Mouse (Mus musculus): ENCODE data around the gene Olfr1179. TPM values are rescaled to one million over a fixed set of nuclear protein-coding genes. Genes with fewer than 3 reads are reported as not detected.

The Olfr1179 gene
- not detected in 2 replicates for polyA plus RNA-seq (2015; fragmentation: Nextera tagmentation; extraction: Ambion mirVana)

DNA sequence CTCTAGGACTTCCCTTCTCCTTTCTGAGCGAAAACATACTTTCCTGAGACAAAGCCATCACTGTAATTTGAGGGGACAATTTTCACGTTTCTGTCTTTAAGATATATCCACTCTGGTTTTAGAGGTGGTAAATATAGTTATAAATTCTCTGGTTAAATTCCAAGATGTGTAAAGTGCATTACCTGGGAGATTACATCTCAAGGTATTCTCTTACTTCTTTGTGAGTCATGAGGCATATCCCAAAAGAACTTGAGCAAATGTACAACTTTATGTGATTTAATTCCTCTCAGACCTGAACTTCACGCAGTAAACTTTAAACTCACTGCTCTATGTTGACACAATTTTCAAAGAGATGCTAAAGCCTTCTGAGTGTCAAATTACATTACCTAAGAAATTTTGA, at the start of gene Olfr1179:
Gene Olfr1179, minus strand, starts transcription at position 101 of the 400 bp plus-strand sequence.

DNA sequence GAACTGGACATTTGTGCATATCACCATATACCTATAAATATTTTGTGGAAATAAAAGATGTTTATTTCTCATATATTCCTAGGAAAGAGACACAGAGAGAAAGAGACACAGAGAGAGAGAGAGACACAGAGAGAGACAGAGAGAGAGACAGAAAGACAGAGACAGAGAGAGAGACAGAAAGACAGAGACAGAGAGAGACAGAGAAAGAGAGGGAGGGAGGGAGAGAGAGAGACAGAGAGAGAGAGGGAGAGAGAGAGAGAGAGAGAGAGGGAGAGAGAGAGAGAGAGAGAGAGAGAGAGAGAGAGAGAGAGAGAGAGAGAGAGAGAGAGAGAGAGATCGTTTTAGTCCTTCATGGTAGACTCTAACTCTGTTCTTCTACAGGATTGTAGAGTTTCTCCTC, 48.3 kb upstream of the Olfr1179 start, which contains the start of gene Olfr1183:
Gene Olfr1183, plus strand, starts transcription at position 301 of the 400 bp plus-strand sequence.

DNA sequence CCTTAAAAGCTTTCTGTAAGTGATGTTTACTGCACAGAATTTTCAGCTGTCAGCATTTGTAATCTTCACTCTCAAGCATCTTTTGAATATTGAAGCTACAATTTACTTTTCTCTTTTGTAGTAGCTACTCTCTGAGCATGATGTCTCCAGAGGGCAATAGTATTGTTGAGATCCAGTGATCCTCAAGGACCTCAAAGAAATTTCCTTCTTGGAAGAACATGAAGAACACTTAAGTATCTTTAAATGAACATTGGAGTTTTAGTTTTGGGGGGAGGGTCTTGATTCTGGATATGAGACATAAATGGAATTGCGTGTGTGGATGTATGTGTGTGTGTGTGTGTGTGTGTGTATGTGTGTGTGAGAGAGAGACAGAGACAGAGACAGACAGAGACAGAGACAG, 42.8 kb upstream of the Olfr1179 start, which contains the start of gene Gm13757:
Gene Gm13757, minus strand, starts transcription at position 101 of the 400 bp plus-strand sequence.

DNA sequence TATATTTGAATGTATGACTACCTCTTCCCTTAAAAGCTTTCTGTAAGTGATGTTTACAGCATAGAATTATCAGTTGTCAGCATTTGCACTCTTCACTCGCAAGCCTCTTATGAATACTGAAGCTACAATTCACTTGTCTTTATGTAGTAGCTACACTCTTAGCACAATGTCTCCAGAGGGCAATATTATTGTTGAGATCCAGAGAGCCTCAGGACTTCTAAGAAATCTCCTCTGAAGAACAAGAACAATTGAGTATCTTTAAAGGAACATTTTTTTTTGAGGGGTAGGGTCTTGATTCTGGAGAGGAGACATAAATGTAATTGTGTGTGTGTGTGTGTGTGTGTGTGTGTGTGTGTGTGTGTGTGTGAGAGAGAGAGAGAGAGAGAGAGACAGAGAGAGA, 19.8 kb upstream of the Olfr1179 start, which contains the start of gene Olfr1181:
Gene Olfr1181, minus strand, starts transcription at position 101 of the 400 bp plus-strand sequence.

DNA sequence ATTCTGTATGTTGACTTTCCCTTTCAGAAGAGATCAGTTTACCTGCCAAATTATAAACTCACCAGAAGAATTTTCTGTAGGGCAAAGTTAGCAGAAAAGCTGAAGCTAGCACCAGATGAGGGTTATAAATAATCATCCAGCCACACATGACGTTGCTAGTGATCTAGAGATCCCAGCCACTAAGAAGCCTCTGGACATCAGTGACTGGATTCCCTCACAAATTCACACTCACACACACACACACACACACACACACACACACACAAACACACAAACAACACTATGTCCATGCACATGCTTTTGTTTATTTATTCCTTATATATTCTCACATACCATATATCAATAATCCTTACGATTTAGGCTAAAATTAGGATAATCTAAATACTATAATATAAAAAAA, 12.8 kb upstream of the Olfr1179 start, which contains the start of gene Olfr1180:
Gene Olfr1180, minus strand, starts transcription at position 101 of the 400 bp plus-strand sequence.

DNA sequence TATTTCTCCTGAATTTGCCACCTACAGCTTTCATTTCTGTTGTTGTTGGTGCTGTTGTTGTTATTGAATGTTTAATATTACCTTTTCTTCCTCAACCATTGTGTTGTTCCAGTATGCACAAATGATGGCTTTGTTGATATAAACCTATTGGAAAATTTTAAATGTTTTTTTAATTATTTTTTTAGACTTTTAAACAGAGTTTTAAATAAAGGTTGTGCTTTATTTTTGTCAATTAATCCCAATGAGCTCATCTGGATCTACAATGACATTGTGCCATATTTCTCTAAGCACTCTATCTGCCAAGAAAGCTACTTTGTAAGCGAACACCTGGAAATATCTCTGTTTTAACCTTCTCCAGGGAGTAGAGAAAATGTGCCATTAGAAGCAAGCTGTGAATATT, 19.5 kb downstream of the Olfr1179 start, which contains the start of gene Olfr1178:
Gene Olfr1178, plus strand, starts transcription at position 301 of the 400 bp plus-strand sequence.

Other genes with a start within 250 kb of the Olfr1179 start
- gene Olfr1168, start 224.6 kb downstream of the Olfr1179 start, polyA plus RNA-seq (2015; fragmentation: Nextera tagmentation; extraction: Ambion mirVana): not detected in 2 replicates
- gene Olfr1170, start 178.1 kb downstream of the Olfr1179 start, polyA plus RNA-seq (2015; fragmentation: Nextera tagmentation; extraction: Ambion mirVana): not detected in 2 replicates
- not detected in 2 replicates for gene Olfr1173, start 126.6 kb downstream of the Olfr1179 start, polyA plus RNA-seq (2015; fragmentation: Nextera tagmentation; extraction: Ambion mirVana)
- gene Olfr1174-ps, start 91.3 kb downstream of the Olfr1179 start, polyA plus RNA-seq (2015; fragmentation: Nextera tagmentation; extraction: Ambion mirVana): not detected in 2 replicates
- gene Olfr1175-ps, start 79.2 kb downstream of the Olfr1179 start, polyA plus RNA-seq (2015; fragmentation: Nextera tagmentation; extraction: Ambion mirVana): not detected in 2 replicates
- gene Olfr1176, start 69.7 kb downstream of the Olfr1179 start, polyA plus RNA-seq (2015; fragmentation: Nextera tagmentation; extraction: Ambion mirVana): not detected in 2 replicates
- gene Olfr1177-ps, start 60.0 kb downstream of the Olfr1179 start, polyA plus RNA-seq (2015; fragmentation: Nextera tagmentation; extraction: Ambion mirVana): not detected in 2 replicates
- not detected in 2 replicates for gene Olfr1178, start 19.4 kb downstream of the Olfr1179 start, polyA plus RNA-seq (2015; fragmentation: Nextera tagmentation; extraction: Ambion mirVana)
- not detected in 2 replicates for gene Olfr1180, start 12.7 kb upstream of the Olfr1179 start, polyA plus RNA-seq (2015; fragmentation: Nextera tagmentation; extraction: Ambion mirVana)
- gene Olfr1181, start 19.7 kb upstream of the Olfr1179 start, polyA plus RNA-seq (2015; fragmentation: Nextera tagmentation; extraction: Ambion mirVana): not detected in 2 replicates
- gene Gm13757, start 42.7 kb upstream of the Olfr1179 start, polyA plus RNA-seq (2015; fragmentation: Nextera tagmentation; extraction: Ambion mirVana): not detected in 2 replicates
- gene Olfr1183, start 48.4 kb upstream of the Olfr1179 start, polyA plus RNA-seq (2015; fragmentation: Nextera tagmentation; extraction: Ambion mirVana): not detected in 2 replicates
- gene Olfr1184, start 77.1 kb upstream of the Olfr1179 start, polyA plus RNA-seq (2015; fragmentation: Nextera tagmentation; extraction: Ambion mirVana): not detected in 2 replicates
- not detected in 2 replicates for gene Olfr1185-ps1, start 86.9 kb upstream of the Olfr1179 start, polyA plus RNA-seq (2015; fragmentation: Nextera tagmentation; extraction: Ambion mirVana)
- gene Olfr1186, start 112.1 kb upstream of the Olfr1179 start, polyA plus RNA-seq (2015; fragmentation: Nextera tagmentation; extraction: Ambion mirVana): not detected in 2 replicates
- not detected in 2 replicates for gene Olfr1188, start 150.5 kb upstream of the Olfr1179 start, polyA plus RNA-seq (2015; fragmentation: Nextera tagmentation; extraction: Ambion mirVana)
- gene Olfr1189, start 180.0 kb upstream of the Olfr1179 start, polyA plus RNA-seq (2015; fragmentation: Nextera tagmentation; extraction: Ambion mirVana): not detected in 2 replicates
- not detected in 2 replicates for gene Olfr1191-ps1, start 234.1 kb upstream of the Olfr1179 start, polyA plus RNA-seq (2015; fragmentation: Nextera tagmentation; extraction: Ambion mirVana)
- gene Olfr1192-ps1, start 242.1 kb upstream of the Olfr1179 start, polyA plus RNA-seq (2015; fragmentation: Nextera tagmentation; extraction: Ambion mirVana): not detected in 2 replicates